Mouse (Mus musculus) mouse trophoblast stem cell (cell line): Measurements from ENCODE around the gene Barx2.

Source experiments
- in situ Hi-C, 2 experiments: fragments of 300-500 bp; cut with MseI, MboI; formaldehyde crosslinking; loops; 2 replicates in 1 of 2; 3 replicates in 1 of 2; pipeline ENCODE4 v1.15.1; 2025

Barx2 gene

DNA sequence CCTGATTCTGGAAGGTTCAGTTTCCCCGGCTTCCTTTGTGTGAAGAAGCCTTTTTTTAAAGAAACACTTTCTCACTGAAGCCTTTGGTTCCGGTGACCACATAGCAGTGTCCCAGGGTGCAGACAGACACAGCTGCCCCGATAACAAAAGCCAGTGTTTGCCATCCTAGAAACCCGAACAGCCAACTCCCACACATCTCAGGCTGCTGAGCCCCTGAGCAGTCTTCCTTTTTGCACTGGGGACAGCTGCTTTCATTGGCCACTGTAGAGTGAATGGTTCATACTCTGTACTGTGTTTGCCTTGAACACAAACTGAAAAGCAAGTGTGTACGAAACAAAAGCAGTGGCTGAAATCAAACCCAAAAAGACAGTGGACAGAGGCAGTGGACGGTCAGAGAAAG, 75.2 kb downstream of the Barx2 start:
- in situ Hi-C loops: no loop called here

DNA sequence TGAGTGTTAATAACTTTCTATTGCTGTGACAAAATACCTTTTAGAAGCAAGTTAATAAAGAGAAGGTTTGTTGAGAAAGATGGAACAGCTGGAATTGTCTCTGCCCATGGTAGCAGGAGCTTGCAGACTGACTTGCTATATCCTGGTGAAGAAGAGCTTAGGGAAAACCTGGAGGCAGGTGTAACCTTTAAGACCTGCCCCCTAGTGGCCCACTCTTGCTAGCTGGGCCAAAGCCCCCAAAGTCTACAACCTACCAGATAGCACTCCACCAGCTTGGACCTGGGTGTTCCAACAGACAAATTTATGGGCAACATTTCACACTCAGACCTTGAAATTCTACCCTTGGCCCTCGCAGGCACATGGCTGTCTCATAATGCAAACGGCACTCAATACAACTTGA, 104.5 kb downstream of the Barx2 start:
- in situ Hi-C loops: no loop called here

- in situ Hi-C loops: no loop called here
Measured at GRCm38 (mm10) chr9:31802641-31803040, 110.6 kb downstream of the Barx2 start.
